Mouse (Mus musculus): ENCODE data around the gene Ces3a. TPM values are rescaled to one million over a fixed set of nuclear protein-coding genes. Genes with fewer than 3 reads are reported as not detected.
"Not testable (repeated sequence)": the region's sequence is repeated elsewhere in the genome, so short reads cannot be mapped to it uniquely, and the experiment has no call there.

Ces3a gene
- not detected for total RNA-seq (2021)
- long read RNA-seq, experiment 1, result 0 reads
- long read RNA-seq, experiment 2, result 0 reads

- no peak for DNase-seq (ENCODE audit: low spot score in 2 of 2)
These were observed at the start of gene Ces3a for GRCm38 (mm10) chr8:105048371-105048854. TSS of gene Ces3a (plus strand) at chr8:105048601.

- no peak for DNase-seq (ENCODE audit: low spot score in 2 of 2)
These were observed 49.2 kb upstream of the Ces3a start for GRCm38 (mm10) chr8:104999183-104999582.

GRCm38 (mm10) chr8:105000586-105000985 is 47.8 kb upstream of the Ces3a start, which contains the start of gene Ces2h:
TSS of gene Ces2h (plus strand) at chr8:105000853.
- no peak for DNase-seq (ENCODE audit: low spot score in 2 of 2)

- no peak for DNase-seq (ENCODE audit: low spot score in 2 of 2)
These were observed 38.4 kb upstream of the Ces3a start for GRCm38 (mm10) chr8:105010000-105010399.

GRCm38 (mm10) chr8:105011136-105011535 is 37.3 kb upstream of the Ces3a start:
- no peak for DNase-seq (ENCODE audit: low spot score in 2 of 2)

DNA sequence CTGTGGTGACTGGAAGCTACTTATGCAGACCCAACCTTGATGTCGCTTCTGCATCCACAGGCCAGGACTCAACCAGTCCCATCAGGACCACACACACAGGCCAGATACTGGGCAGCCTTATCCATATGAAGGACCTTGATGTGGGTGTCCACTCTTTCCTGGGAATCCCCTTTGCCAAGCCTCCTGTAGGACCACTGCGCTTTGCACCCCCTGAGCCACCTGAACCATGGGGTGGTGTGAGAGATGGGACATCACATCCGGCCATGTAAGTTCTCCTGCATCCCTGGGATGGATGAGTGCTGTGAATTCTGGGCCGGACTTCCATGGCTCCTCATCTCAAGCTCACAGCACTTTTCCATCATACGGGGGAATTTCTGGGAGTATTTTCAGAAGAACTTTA is 34.0 kb upstream of the Ces3a start:
- DNase-seq (ENCODE audit: low spot score in 2 of 2), result no peak

GRCm38 (mm10) chr8:105021954-105022353 is 26.4 kb upstream of the Ces3a start:
- DNase-seq (ENCODE audit: low spot score in 2 of 2), result no peak

DNA sequence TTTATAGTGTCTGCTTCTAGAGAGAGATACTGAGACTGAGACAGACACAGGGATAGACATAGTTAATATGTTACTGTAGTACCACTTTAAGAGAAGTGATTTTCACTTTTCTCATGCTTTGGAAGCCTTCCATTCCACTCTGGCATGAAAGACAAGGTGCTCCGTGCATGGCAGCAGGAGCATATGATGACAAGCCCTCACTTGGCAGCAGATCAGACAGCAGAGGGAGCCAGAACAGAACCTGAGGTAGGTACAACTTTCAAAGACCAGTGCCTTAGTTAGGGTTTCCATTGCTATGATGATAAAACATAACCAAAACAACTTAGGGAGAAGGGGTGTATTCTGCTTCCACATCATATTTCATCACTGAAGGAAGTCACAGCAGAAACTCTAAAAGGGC is 25.3 kb upstream of the Ces3a start:
- no peak for DNase-seq (ENCODE audit: low spot score in 2 of 2)

GRCm38 (mm10) chr8:105025050-105025449 is 23.4 kb upstream of the Ces3a start:
- DNase-seq (ENCODE audit: low spot score in 2 of 2), result no peak

GRCm38 (mm10) chr8:105043510-105043909 is 4.9 kb upstream of the Ces3a start:
- no peak for DNase-seq (ENCODE audit: low spot score in 2 of 2)

DNA sequence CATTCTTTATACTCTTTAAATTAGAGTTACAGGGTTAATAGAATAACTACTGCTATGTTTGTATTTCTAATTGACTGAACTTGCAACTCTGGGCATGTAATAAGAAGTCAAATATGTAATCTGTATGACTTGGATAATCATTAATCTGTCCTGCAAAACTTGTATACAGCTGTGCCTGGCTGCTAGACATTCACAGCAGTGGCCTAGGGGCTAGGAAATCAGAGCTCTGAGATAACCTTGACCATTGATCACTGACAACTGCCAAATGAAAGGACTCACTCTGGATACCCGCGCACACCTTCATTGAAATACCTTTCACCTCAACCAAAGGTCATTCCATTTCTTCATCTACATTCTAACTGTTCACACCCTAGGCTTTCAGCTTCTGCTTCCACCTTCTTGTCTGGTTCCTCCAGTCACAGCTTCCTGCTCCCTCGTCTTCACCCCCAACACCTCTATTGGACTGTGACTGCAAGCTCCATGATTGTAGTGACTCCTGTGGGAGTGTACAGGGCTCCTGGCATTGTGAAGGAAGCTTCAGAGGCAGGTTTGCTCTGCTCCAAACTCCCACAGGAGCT is 2.5 kb upstream of the Ces3a start:
- no peak for DNase-seq (ENCODE audit: low spot score in 2 of 2)

DNA sequence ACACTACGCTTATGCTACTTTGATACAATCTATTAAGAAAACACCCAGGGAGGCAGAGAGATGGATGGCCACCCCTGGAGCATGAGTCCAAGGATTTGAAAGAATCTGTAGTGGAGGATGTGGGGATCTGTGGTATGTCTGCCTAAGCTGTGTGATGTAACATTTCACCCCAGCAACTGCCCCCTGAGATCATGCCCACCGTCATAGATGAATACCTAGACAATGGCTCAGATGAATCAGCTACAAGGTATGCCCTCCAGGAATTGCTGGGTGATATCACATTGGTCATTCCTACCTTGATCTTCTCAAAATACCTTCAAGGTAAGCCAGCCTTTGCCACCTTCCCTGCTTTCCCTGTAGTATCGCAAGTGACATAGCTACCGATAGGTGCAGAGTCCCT is 7.8 kb downstream of the Ces3a start:
- DNase-seq (ENCODE audit: low spot score in 2 of 2), result no peak

GRCm38 (mm10) chr8:105060056-105060455 is 11.7 kb downstream of the Ces3a start:
- DNase-seq (ENCODE audit: low spot score in 2 of 2), result no peak

- DNase-seq (ENCODE audit: low spot score in 2 of 2), result peak in 1 of 2 experiments; percentile 2
These were observed 18.4 kb downstream of the Ces3a start for GRCm38 (mm10) chr8:105066761-105067160.

DNA sequence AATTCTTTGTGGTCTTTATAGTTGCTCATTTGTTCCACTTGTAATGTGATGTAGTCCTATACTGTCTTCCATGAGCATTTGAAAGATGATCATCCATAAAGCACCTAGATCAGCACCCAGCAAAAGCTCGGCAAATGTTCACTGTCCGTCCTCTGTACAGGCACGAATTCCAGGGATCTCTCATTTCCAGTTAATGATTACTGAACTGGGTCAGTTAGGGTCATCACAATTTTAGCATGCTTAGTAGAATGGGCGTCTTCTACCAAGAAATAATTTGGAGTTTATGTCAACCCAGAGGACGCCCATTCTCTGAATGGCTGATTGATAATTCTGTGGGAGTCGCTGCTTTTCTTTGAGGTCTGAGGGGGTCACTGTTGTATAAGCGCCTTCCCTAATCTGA is 19.5 kb downstream of the Ces3a start:
- not testable (repeated sequence) for DNase-seq (ENCODE audit: low spot score in 2 of 2)

GRCm38 (mm10) chr8:105068971-105069370 is 20.6 kb downstream of the Ces3a start:
- DNase-seq (ENCODE audit: low spot score in 2 of 2), result no peak

DNA sequence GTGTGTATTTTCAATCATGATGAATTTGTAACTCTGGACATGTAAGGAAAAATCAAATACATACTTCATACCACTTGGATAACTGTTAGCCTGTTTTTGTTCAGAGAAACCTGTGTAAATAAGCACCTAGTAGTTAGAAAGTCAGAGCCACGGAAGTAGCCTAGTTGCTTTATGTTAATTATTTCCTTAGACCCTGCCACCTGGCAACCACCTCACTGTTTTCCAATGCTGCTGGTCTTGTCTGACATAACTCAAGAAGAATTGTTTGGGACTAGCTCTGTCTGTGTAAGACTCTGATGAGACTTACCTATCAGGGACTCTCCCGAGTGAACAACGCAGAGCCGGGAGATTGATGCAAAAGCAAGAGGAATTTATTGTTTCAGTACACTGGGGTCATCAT is 28.2 kb downstream of the Ces3a start:
- no peak for DNase-seq (ENCODE audit: low spot score in 2 of 2)

GRCm38 (mm10) chr8:105077071-105077470 is 28.7 kb downstream of the Ces3a start:
- no peak for DNase-seq (ENCODE audit: low spot score in 2 of 2)

- DNase-seq (ENCODE audit: low spot score in 2 of 2), result no peak
These were observed 30.2 kb downstream of the Ces3a start for GRCm38 (mm10) chr8:105078591-105078990.

DNA sequence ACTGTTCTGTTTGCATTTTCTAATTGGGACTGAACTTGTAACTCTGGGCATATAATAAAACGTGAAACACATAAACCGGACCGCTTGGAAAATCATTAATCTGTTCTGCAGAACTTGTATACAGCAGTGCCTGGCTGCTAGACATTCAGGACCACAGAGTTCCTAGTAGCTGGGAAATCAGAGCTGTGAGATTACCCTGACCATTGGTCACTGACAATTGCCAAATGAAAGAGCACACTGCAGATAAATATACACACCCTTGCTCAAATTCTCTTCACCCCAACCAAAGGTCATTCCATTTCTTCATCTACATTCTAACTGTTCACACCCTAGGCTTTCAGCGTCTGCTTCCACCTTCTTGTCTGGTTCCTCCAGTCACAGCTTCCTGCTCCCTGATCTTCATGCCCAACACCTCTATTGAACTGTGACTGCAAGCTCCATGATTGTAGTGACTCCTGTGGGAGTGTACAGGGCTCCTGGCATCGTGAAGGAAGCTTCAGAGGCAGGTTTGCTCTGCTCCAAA is 32.5 kb downstream of the Ces3a start:
- no peak for DNase-seq (ENCODE audit: low spot score in 2 of 2)

DNA sequence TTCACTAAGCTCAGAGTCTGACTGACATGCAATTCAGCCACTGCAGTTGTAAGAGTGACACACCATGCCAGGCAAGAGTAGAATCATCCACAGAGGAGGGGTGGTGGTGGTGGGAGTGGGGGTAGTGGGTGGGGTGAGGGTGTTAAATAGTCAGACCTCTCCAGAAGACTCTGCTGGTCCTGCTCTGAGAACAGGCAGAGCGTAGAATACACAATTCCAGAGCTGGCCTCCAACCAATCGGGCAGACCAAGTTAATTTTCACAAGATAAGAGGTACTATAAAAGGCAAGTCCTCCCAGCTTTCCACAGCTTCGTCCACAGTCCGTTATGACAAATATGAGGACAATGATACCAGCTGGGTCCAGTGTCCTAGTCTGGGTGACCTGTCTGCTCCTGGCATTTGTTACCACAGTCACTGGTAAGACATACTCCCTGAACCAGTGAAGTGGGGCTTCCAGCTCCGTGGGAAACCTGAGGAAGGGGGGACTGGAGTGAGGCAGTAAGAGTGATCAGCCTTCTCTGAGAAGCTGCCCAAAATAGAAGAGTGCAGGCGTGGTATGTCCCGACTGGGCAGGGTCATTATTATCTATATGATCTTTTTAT is 35.1 kb downstream of the Ces3a start, which contains the start of gene Ces3b:
Gene Ces3b, plus strand, starts transcription at position 305 of the 602 bp plus-strand sequence.
- no peak for DNase-seq (ENCODE audit: low spot score in 2 of 2)

DNA sequence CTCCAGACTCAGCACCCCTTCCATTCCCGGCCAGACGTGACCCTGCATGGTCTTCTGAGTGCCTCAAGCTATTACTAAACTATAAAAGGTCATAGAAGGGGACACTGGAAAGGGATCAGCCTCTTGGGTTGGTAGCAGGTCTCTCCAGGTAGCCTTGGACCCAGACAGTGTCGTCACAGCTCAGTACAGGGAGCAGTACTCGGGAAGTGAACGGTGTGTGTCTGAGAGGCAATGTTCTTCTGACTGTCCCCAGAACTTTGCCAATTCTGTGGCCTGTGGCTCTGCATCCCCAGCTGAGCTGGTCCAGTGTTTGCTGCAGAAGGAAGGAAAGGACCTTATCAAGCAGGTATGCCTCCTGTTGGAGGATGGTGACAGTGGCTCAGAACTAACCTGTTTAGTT is 39.8 kb downstream of the Ces3a start:
- not testable (repeated sequence) for DNase-seq (ENCODE audit: low spot score in 2 of 2)

- no peak for DNase-seq (ENCODE audit: low spot score in 2 of 2)
These were observed 40.2 kb downstream of the Ces3a start for GRCm38 (mm10) chr8:105088581-105088980.

Measured in left cerebral cortex, adult 18-20 months (tissue).